In genomic region chr11:118858305-118858704, GRCm38 (mm10) we compare ENCODE assay signal across 14 mouse cellular contexts. TPM values are rescaled to one million over a fixed set of nuclear protein-coding genes. Genes with fewer than 3 reads are reported as not detected.
DNase-seq lines count a peak whose midpoint lies in the region; ATAC-seq lines count a peak whose summit lies in the region.
"Had no signal": no experiment of that assay in that cellular context is flagged by ENCODE, and none has a peak within 500 bp of the region (broad histone marks: within the 10 kb centered on the region; RNA-seq: fewer than 3 reads in every experiment).

No protein-coding gene starts in this region.

- peak overlapping the region; percentile 73 for H3K27ac ChIP-seq in hindbrain, embryonic 13.5 days
- H3K27ac ChIP-seq in hindbrain, embryonic 10.5 days, result no peak overlapping the region
- H3K27ac ChIP-seq in midbrain, embryonic 16.5 days (ENCODE audit: low read length), result peak overlapping the region; percentile 58
- H3K27ac ChIP-seq: forebrain, embryonic 12.5 days; heart, embryonic 15.5 days had no signal

- ATAC-seq in hindbrain, embryonic 13.5 days (ENCODE audit: low FRiP score), result no peak
- ATAC-seq in midbrain, embryonic 16.5 days, result no peak
- ATAC-seq: Patski had no signal

- H3K9ac ChIP-seq in hindbrain, embryonic 13.5 days, result 0 out of 2 replicates have a peak overlapping the region, but pooled peaks have one; percentile 35
- H3K9ac ChIP-seq in midbrain, embryonic 16.5 days (ENCODE audit: low read depth, low read length), result 0 out of 2 replicates have a peak overlapping the region, but pooled peaks have one; percentile 26
- H3K9ac ChIP-seq: forebrain, embryonic 12.5 days; heart, embryonic 15.5 days had no signal

- H3K9me3 ChIP-seq in hindbrain, embryonic 13.5 days, result no peaks in the 10 kb centered on the region
- H3K9me3 ChIP-seq in hindbrain, embryonic 10.5 days, result no peaks in the 10 kb centered on the region
- no peaks in the 10 kb centered on the region for H3K9me3 ChIP-seq in midbrain, embryonic 16.5 days (replicated peaks; ENCODE audit: control insufficient read depth, low read length, poor library complexity, severe bottlenecking)
- H3K9me3 ChIP-seq: forebrain, embryonic 12.5 days; heart, embryonic 15.5 days had no signal

- H3K4me1 ChIP-seq in hindbrain, embryonic 13.5 days (replicated peaks), result peaks cover 62% of the 10 kb centered on the region
- peaks cover 20% of the 10 kb centered on the region for H3K4me1 ChIP-seq in hindbrain, embryonic 10.5 days (replicated peaks)
- peaks cover 9% of the 10 kb centered on the region for H3K4me1 ChIP-seq in midbrain, embryonic 16.5 days (ENCODE audit: control insufficient read depth, insufficient read depth, low read length)
- H3K4me1 ChIP-seq: heart, embryonic 15.5 days had no signal

- no peak overlapping the region for H3K4me2 ChIP-seq in hindbrain, embryonic 13.5 days
- no peak overlapping the region for H3K4me2 ChIP-seq in midbrain, embryonic 16.5 days (ENCODE audit: low read length)
- H3K4me2 ChIP-seq: forebrain, embryonic 12.5 days; heart, embryonic 15.5 days had no signal

- H3K27me3 ChIP-seq in hindbrain, embryonic 13.5 days, result no peaks in the 10 kb centered on the region
- no peaks in the 10 kb centered on the region for H3K27me3 ChIP-seq in hindbrain, embryonic 10.5 days (ENCODE audit: insufficient read depth, poor library complexity, severe bottlenecking)
- no peaks in the 10 kb centered on the region for H3K27me3 ChIP-seq in midbrain, embryonic 16.5 days (ENCODE audit: control insufficient read depth, insufficient read depth, low read depth, low read length)
- H3K27me3 ChIP-seq: forebrain, embryonic 12.5 days had no signal

- 59% methylated on average over 11 of the region's 11 CpGs for WGBS in hindbrain, embryonic 13.5 days
- 82% methylated on average over 11 of the region's 11 CpGs for WGBS in hindbrain, embryonic 10.5 days
- WGBS in midbrain, embryonic 16.5 days, result 61% methylated on average over 11 of the region's 11 CpGs

- H3K36me3 ChIP-seq in hindbrain, embryonic 13.5 days, result no peaks in the 10 kb centered on the region
- no peaks in the 10 kb centered on the region for H3K36me3 ChIP-seq in hindbrain, embryonic 10.5 days
- H3K36me3 ChIP-seq in midbrain, embryonic 16.5 days (ENCODE audit: control insufficient read depth, insufficient read depth, low read length), result no peaks in the 10 kb centered on the region
- H3K36me3 ChIP-seq: forebrain, embryonic 12.5 days; heart, embryonic 15.5 days had no signal

- H3K4me3 ChIP-seq in hindbrain, embryonic 13.5 days, result no peak overlapping the region
- no peak overlapping the region for H3K4me3 ChIP-seq in hindbrain, embryonic 10.5 days
- H3K4me3 ChIP-seq in midbrain, embryonic 16.5 days (ENCODE audit: low read depth, low read length), result no peak overlapping the region
- H3K4me3 ChIP-seq: forebrain, embryonic 12.5 days; heart, embryonic 15.5 days had no signal

- no peak for DNase-seq in hindbrain, embryonic 10.5 days (ENCODE audit: low spot score)
- peak; percentile 90 for DNase-seq in cerebellum, adult 11 months
- peak; percentile 93 to 95 for DNase-seq in cerebellum, postnatal 14 days
- DNase-seq in right cerebral cortex, adult 2 months (ENCODE audit: low spot score in 2 of 2), result no peak
- no peak for DNase-seq in layer of hippocampus, adult 11-12 months (ENCODE audit: low spot score)
- DNase-seq: liver; lung, adult 18-20 months; lung, postnatal 4 days; thymus, postnatal 25 days had no signal

RNA-seq across cellular contexts. Expression of gene Rbfox3, which starts 53.1 kb away (rescaled TPM):
- 54.3 and 55.2 TPM in 2 replicates for polyA plus RNA-seq in hindbrain, embryonic 13.5 days (2015; fragmentation: Nextera tagmentation; extraction: Ambion mirVana)
- 5.8 and 11.7 TPM in 2 replicates for polyA plus RNA-seq in hindbrain, embryonic 10.5 days (2016; fragmentation: Nextera tagmentation; extraction: Ambion mirVana)
- polyA plus RNA-seq in midbrain, embryonic 16.5 days (2015; fragmentation: Nextera tagmentation; extraction: Ambion mirVana), result 49.1 and 54.9 TPM in 2 replicates
- polyA plus RNA-seq: Patski had no signal

Comparison
In these comparisons a context has a peak if more than half of its experiments do, and no peak if none do; other contexts are left out.
1. DNase-seq: peak in cerebellum, adult 11 months (single experiment) and cerebellum, postnatal 14 days (2 of 2); none in hindbrain, embryonic 10.5 days (single experiment), right cerebral cortex, adult 2 months (0 of 2) and layer of hippocampus, adult 11-12 months (single experiment).